20 mouse cellular contexts compared by ENCODE assay signal in the genomic region with DNA sequence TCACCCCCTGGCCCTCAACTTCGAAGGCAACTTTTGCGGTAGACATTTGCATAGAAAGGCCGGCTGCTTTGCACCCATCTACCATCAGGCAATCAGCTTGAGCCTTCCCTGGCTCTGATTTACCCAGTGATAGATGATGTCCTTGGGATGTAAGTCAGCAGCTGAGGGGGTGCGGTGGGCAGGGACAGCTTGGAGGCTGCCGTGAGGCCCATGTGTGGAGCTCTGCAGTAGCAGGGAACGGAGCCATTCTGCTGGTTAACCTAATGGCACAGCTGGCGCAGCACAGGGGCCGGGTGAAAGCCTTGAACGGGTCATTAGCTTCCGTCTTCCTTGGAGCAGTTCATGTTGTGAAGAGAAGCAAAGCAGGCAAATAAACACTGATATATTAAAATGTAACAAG.
DNase-seq lines count a peak whose midpoint lies in the region; ATAC-seq lines count a peak whose summit lies in the region.
"Had no signal": no experiment of that assay in that cellular context is flagged by ENCODE, and none has a peak within 500 bp of the region (broad histone marks: within the 10 kb centered on the region; RNA-seq: fewer than 3 reads in every experiment).

No protein-coding gene starts in this region.

- 53% methylated on average over 10 of the region's 10 CpGs for WGBS in kidney, embryonic 14.5 days
- WGBS in midbrain, embryonic 13.5 days, result 78% methylated on average over 10 of the region's 10 CpGs
- WGBS in midbrain, embryonic 16.5 days, result 76% methylated on average over 10 of the region's 10 CpGs
- 53% methylated on average over 10 of the region's 10 CpGs for WGBS in hindbrain, embryonic 16.5 days
- 86% methylated on average over 10 of the region's 10 CpGs for WGBS in forebrain, embryonic 13.5 days

- no peak overlapping the region for H3K4me3 ChIP-seq in kidney, embryonic 14.5 days (ENCODE audit: low read length)
- H3K4me3 ChIP-seq in midbrain, embryonic 13.5 days (replicated peaks), result no peak overlapping the region
- H3K4me3 ChIP-seq in midbrain, embryonic 16.5 days (ENCODE audit: low read depth, low read length), result no peak overlapping the region
- no peak overlapping the region for H3K4me3 ChIP-seq in hindbrain, embryonic 16.5 days (ENCODE audit: low read length)
- H3K4me3 ChIP-seq in forebrain, embryonic 13.5 days, result no peak overlapping the region
- H3K4me3 ChIP-seq: erythroblast, embryonic 14.5 days; gastrocnemius, adult 2 months; heart, embryonic 13.5 days; liver, embryonic 15.5 days had no signal

- DNase-seq in kidney, postnatal 36 days, result no peak
- DNase-seq in adrenal gland, postnatal 25 days, result peak; percentile 48
- no peak for DNase-seq in c-Kit-positive CD71-positive TER-119-positive erythroid progenitor cells, embryonic 14.5 days (ENCODE audit: low spot score)
- DNase-seq: cerebellum, adult 8-10 months; gastrocnemius, adult 2 months; heart, postnatal 36 days; layer of hippocampus, adult 9-11 months; right cerebral cortex, postnatal 14 days had no signal

- peaks cover 20% of the 10 kb centered on the region; the same call in 1 of the 2 replicates for H3K36me3 ChIP-seq in kidney, embryonic 14.5 days (ENCODE audit: control insufficient read depth, insufficient read depth, low read length)
- peaks cover 19% of the 10 kb centered on the region; the same call in 1 of the 2 replicates for H3K36me3 ChIP-seq in midbrain, embryonic 13.5 days
- no peaks in the 10 kb centered on the region; the same call in 1 of the 2 replicates for H3K36me3 ChIP-seq in midbrain, embryonic 16.5 days (ENCODE audit: control insufficient read depth, insufficient read depth, low read length)
- peaks cover 3% of the 10 kb centered on the region; the same call in 1 of the 2 replicates for H3K36me3 ChIP-seq in hindbrain, embryonic 16.5 days (ENCODE audit: control insufficient read depth, insufficient read depth, low read length)
- H3K36me3 ChIP-seq in forebrain, embryonic 13.5 days (ENCODE audit: poor library complexity, severe bottlenecking), result peaks cover 14% of the 10 kb centered on the region

- ATAC-seq in kidney, embryonic 14.5 days (ENCODE audit: low FRiP score, low TSS enrichment), result peak; percentile 82; the same call in 1 of the 2 replicates
- no peak for ATAC-seq in midbrain, embryonic 13.5 days
- no peak for ATAC-seq in midbrain, embryonic 16.5 days
- no peak for ATAC-seq in hindbrain, embryonic 16.5 days
- no peak for ATAC-seq in forebrain, embryonic 13.5 days
- ATAC-seq: forebrain, embryonic 16.5 days; intestine, embryonic 16.5 days; Patski had no signal

- 0 out of 2 replicates have a peak, but pooled peaks cover 4% of the 10 kb centered on the region for H3K4me1 ChIP-seq in kidney, embryonic 14.5 days (ENCODE audit: control insufficient read depth, insufficient read depth, low read length)
- H3K4me1 ChIP-seq in midbrain, embryonic 13.5 days (replicated peaks), result peaks cover 48% of the 10 kb centered on the region
- peaks cover 15% of the 10 kb centered on the region; the same call in 1 of the 2 replicates for H3K4me1 ChIP-seq in midbrain, embryonic 16.5 days (ENCODE audit: control insufficient read depth, insufficient read depth, low read length)
- peaks cover 20% of the 10 kb centered on the region for H3K4me1 ChIP-seq in hindbrain, embryonic 16.5 days (ENCODE audit: control insufficient read depth, insufficient read depth, low read depth, low read length)
- H3K4me1 ChIP-seq in forebrain, embryonic 13.5 days, result peaks cover 62% of the 10 kb centered on the region
- H3K4me1 ChIP-seq: heart, embryonic 13.5 days; liver, embryonic 15.5 days had no signal

- no peak overlapping the region for H3K4me2 ChIP-seq in kidney, embryonic 14.5 days (replicated peaks; ENCODE audit: low read depth, low read length)
- H3K4me2 ChIP-seq in midbrain, embryonic 13.5 days (replicated peaks), result no peak overlapping the region
- no peak overlapping the region for H3K4me2 ChIP-seq in midbrain, embryonic 16.5 days (ENCODE audit: low read length)
- no peak overlapping the region for H3K4me2 ChIP-seq in hindbrain, embryonic 16.5 days (ENCODE audit: low read length)
- H3K4me2 ChIP-seq in forebrain, embryonic 13.5 days, result no peak overlapping the region
- H3K4me2 ChIP-seq: heart, embryonic 13.5 days; liver, embryonic 15.5 days had no signal

- H3K27ac ChIP-seq in kidney, embryonic 14.5 days (ENCODE audit: low read depth, low read length), result no peak overlapping the region
- H3K27ac ChIP-seq in midbrain, embryonic 13.5 days, result 0 out of 2 replicates have a peak overlapping the region, but pooled peaks have one; percentile 10
- no peak overlapping the region for H3K27ac ChIP-seq in midbrain, embryonic 16.5 days (ENCODE audit: low read length)
- peak overlapping the region; percentile 54; the same call in 1 of the 2 replicates for H3K27ac ChIP-seq in hindbrain, embryonic 16.5 days (ENCODE audit: low read depth, low read length)
- no peak overlapping the region; the same call in 1 of the 2 replicates for H3K27ac ChIP-seq in forebrain, embryonic 13.5 days
- H3K27ac ChIP-seq: gastrocnemius, adult 2 months; heart, embryonic 13.5 days; liver, embryonic 15.5 days; stomach, postnatal 0 days had no signal

- H3K9me3 ChIP-seq in kidney, embryonic 14.5 days (ENCODE audit: control insufficient read depth, low read length), result no peaks in the 10 kb centered on the region
- no peaks in the 10 kb centered on the region for H3K9me3 ChIP-seq in midbrain, embryonic 13.5 days
- H3K9me3 ChIP-seq in midbrain, embryonic 16.5 days (replicated peaks; ENCODE audit: control insufficient read depth, low read length, poor library complexity, severe bottlenecking), result no peaks in the 10 kb centered on the region
- no peaks in the 10 kb centered on the region for H3K9me3 ChIP-seq in hindbrain, embryonic 16.5 days (ENCODE audit: control insufficient read depth, low read length)
- no peaks in the 10 kb centered on the region for H3K9me3 ChIP-seq in forebrain, embryonic 13.5 days (replicated peaks)
- H3K9me3 ChIP-seq: heart, embryonic 13.5 days; liver, embryonic 15.5 days had no signal

- no peak overlapping the region for H3K9ac ChIP-seq in kidney, embryonic 14.5 days (ENCODE audit: low read depth, low read length)
- H3K9ac ChIP-seq in midbrain, embryonic 13.5 days (replicated peaks), result no peak overlapping the region
- H3K9ac ChIP-seq in midbrain, embryonic 16.5 days (ENCODE audit: low read depth, low read length), result no peak overlapping the region
- no peak overlapping the region for H3K9ac ChIP-seq in hindbrain, embryonic 16.5 days (ENCODE audit: low read depth, low read length)
- H3K9ac ChIP-seq in forebrain, embryonic 13.5 days, result no peak overlapping the region
- H3K9ac ChIP-seq: heart, embryonic 13.5 days; liver, embryonic 15.5 days had no signal

- no peaks in the 10 kb centered on the region for H3K27me3 ChIP-seq in kidney, embryonic 14.5 days (ENCODE audit: control insufficient read depth, insufficient read depth, low read length)
- no peaks in the 10 kb centered on the region for H3K27me3 ChIP-seq in midbrain, embryonic 13.5 days
- no peaks in the 10 kb centered on the region for H3K27me3 ChIP-seq in midbrain, embryonic 16.5 days (ENCODE audit: control insufficient read depth, insufficient read depth, low read depth, low read length)
- H3K27me3 ChIP-seq in hindbrain, embryonic 16.5 days (replicated peaks; ENCODE audit: control insufficient read depth, insufficient read depth, low read length), result no peaks in the 10 kb centered on the region
- no peaks in the 10 kb centered on the region for H3K27me3 ChIP-seq in forebrain, embryonic 13.5 days
- H3K27me3 ChIP-seq: heart, embryonic 13.5 days; liver, embryonic 15.5 days; Patski had no signal

Comparison
In these comparisons a context has a peak if more than half of its experiments do, and no peak if none do; other contexts are left out.
1. H3K27ac ChIP-seq: peak in midbrain, embryonic 13.5 days (single experiment) and hindbrain, embryonic 16.5 days (single experiment); none in kidney, embryonic 14.5 days (single experiment), midbrain, embryonic 16.5 days (single experiment) and forebrain, embryonic 13.5 days (single experiment).